Mouse (Mus musculus): Measurements from ENCODE around the gene Ctns.

DNA sequence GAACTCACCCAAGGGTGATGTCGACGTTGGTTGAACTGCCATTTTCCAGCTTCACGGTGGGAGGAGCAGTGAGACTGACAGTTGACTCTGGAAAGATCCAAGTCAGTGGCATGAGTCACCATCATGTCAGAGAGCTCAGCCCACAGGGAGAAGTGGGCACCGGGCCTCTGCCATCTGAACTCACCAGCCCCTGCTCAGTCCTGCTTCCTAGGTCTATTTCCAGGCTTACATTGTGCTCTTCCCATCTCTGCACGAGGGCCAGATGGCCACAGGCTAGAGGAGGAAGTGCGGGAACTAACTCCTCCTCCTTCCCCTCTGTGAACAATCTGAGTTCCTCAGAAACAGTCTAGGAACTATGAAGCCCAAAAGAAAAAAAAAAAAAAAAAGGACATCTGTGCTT, 5.8 kb downstream of the Ctns start:
- TF ChIP-seq POLR2A (IDR thresholded peaks at IDR 0.05; ENCODE audit: insufficient read depth, low read depth, low read length) (no peak), CTCF (IDR thresholded peaks at IDR 0.05; ENCODE audit: insufficient read depth, low read depth, low read length) (no peak)

Measured in olfactory bulb, adult 2 months (tissue).